In genomic region chr3:138528265-138528664, GRCm38 (mm10) we compare ENCODE assay signal across 8 mouse cellular contexts. TPM values are rescaled to one million over a fixed set of nuclear protein-coding genes. Genes with fewer than 3 reads are reported as not detected.
A peak's percentile ranks its signal among the peaks of the same experiment; 100 is the strongest.
DNase-seq lines count a peak whose midpoint lies in the region; ATAC-seq and TF ChIP-seq lines count a peak whose summit lies in the region.

No protein-coding gene starts in this region.

- H3K4me3 ChIP-seq in kidney, postnatal 0 days (replicated peaks; ENCODE audit: low read depth, low read length), result peak overlapping the region; percentile 100
- peak overlapping the region; percentile 51 for H3K4me3 ChIP-seq in cortical plate, adult 2 months (ENCODE audit: insufficient read depth, low read length)
- H3K4me3 ChIP-seq in hindbrain, postnatal 0 days (ENCODE audit: low read length), result peak overlapping the region; percentile 95
- H3K4me3 ChIP-seq in myocyte, result peak overlapping the region; percentile 33

- H3K36me3 ChIP-seq in kidney, postnatal 0 days (ENCODE audit: insufficient read depth, low read length), result no peaks in the 10 kb centered on the region
- H3K36me3 ChIP-seq in hindbrain, postnatal 0 days (ENCODE audit: insufficient read depth, low read length), result no peaks in the 10 kb centered on the region
- H3K36me3 ChIP-seq in myocyte (ENCODE audit: control insufficient read depth, insufficient read depth), result no peaks in the 10 kb centered on the region

- H3K4me1 ChIP-seq in kidney, postnatal 0 days (replicated peaks; ENCODE audit: insufficient read depth, low read length), result 0 out of 2 replicates have a peak, but pooled peaks cover 18% of the 10 kb centered on the region
- H3K4me1 ChIP-seq in cortical plate, adult 2 months (ENCODE audit: control insufficient read depth, insufficient read depth, low read length), result peaks cover 6% of the 10 kb centered on the region; the same call in 1 of the 2 replicates
- H3K4me1 ChIP-seq in hindbrain, postnatal 0 days (ENCODE audit: insufficient read depth, low read length), result peaks cover 8% of the 10 kb centered on the region; the same call in 1 of the 2 replicates

- ATAC-seq in kidney, postnatal 0 days (replicated peaks; ENCODE audit: low FRiP score, low read depth), result no peak
- no peak for ATAC-seq in hindbrain, postnatal 0 days
- no peak for ATAC-seq in megakaryocyte-erythroid progenitor cell, adult 5-6 weeks (replicated peaks; ENCODE audit: low FRiP score, low TSS enrichment, poor library complexity, severe bottlenecking)
- no peak for ATAC-seq in frontal cortex, adult (ENCODE audit: low TSS enrichment)

- H3K9me3 ChIP-seq in kidney, postnatal 0 days (replicated peaks; ENCODE audit: low read length), result no peaks in the 10 kb centered on the region
- no peaks in the 10 kb centered on the region for H3K9me3 ChIP-seq in hindbrain, postnatal 0 days (ENCODE audit: low read length)

- WGBS in kidney, postnatal 0 days, result 2% methylated on average over 16 of the region's 16 CpGs
- 4% methylated on average over 16 of the region's 16 CpGs for WGBS in hindbrain, postnatal 0 days

- peaks cover 54% of the 10 kb centered on the region for H3K79me2 ChIP-seq in myocyte (ENCODE audit: control insufficient read depth, insufficient read depth)

- DNase-seq in kidney, postnatal 0 days (ENCODE audit: low spot score), result no peak
- no peak for DNase-seq in kidney, adult 9 months
- DNase-seq in hindbrain, postnatal 0 days (ENCODE audit: low spot score), result no peak
- no peak for DNase-seq in frontal cortex, postnatal 36 days (ENCODE audit: low spot score in 2 of 2)

- TF ChIP-seq POLR2A in cortical plate, adult 2 months (IDR thresholded peaks at IDR 0.05; ENCODE audit: extremely low read depth, insufficient read depth, low read length), result no peak
- TF ChIP-seq POLR2A in myocyte (IDR thresholded peaks at IDR 0.05; ENCODE audit: insufficient read length, low read depth), result no peak

- TF ChIP-seq CTCF in kidney, postnatal 0 days (IDR thresholded peaks at IDR 0.05; ENCODE audit: low read depth), result no peak
- TF ChIP-seq CTCF in cortical plate, adult 2 months (IDR thresholded peaks at IDR 0.05; ENCODE audit: extremely low read depth, insufficient read depth, low read length), result no peak
- no peak for TF ChIP-seq CTCF in hindbrain, postnatal 0 days (IDR thresholded peaks at IDR 0.05; ENCODE audit: low read depth)

- H3K4me2 ChIP-seq in kidney, postnatal 0 days (ENCODE audit: low read length), result peak overlapping the region; percentile 83
- peak overlapping the region; percentile 81 for H3K4me2 ChIP-seq in hindbrain, postnatal 0 days (ENCODE audit: low read depth, low read length)
- peak overlapping the region; percentile 81 for H3K4me2 ChIP-seq in myocyte (ENCODE audit: low read depth)

- peak overlapping the region; percentile 89 for H3ac ChIP-seq in myocyte (ENCODE audit: control insufficient read depth, insufficient read length)

- H3K27me3 ChIP-seq in kidney, postnatal 0 days (ENCODE audit: insufficient read depth, low read length), result no peaks in the 10 kb centered on the region
- no peaks in the 10 kb centered on the region for H3K27me3 ChIP-seq in hindbrain, postnatal 0 days (ENCODE audit: insufficient read depth, low read length)
- H3K27me3 ChIP-seq in myocyte (ENCODE audit: control insufficient read depth, insufficient read depth, insufficient read length), result no peaks in the 10 kb centered on the region

- no peak overlapping the region for H3K27ac ChIP-seq in kidney, postnatal 0 days
- H3K27ac ChIP-seq in cortical plate, adult 2 months (ENCODE audit: insufficient read depth, low read length), result 0 out of 2 replicates have a peak overlapping the region, but pooled peaks have one; percentile 70
- peak overlapping the region; percentile 96; the same call in 1 of the 2 replicates for H3K27ac ChIP-seq in hindbrain, postnatal 0 days

- H3K9ac ChIP-seq in kidney, postnatal 0 days (ENCODE audit: low read depth, low read length), result peak overlapping the region; percentile 96
- H3K9ac ChIP-seq in hindbrain, postnatal 0 days (replicated peaks; ENCODE audit: low read length), result peak overlapping the region; percentile 96

TF ChIP-seq in myocyte, 11 proteins besides CTCF, POLR2A, EP300 and RAD21:
- TF ChIP-seq MYOD1 (IDR thresholded peaks at IDR 0.05; ENCODE audit: control insufficient read depth in 1 of 3, insufficient read length in 2 of 3, low read depth in 2 of 3), result no peak
- TF ChIP-seq SRF (IDR thresholded peaks at IDR 0.05; ENCODE audit: control insufficient read depth, insufficient read length, low read depth), result no peak
- TF ChIP-seq MYOG (IDR thresholded peaks at IDR 0.05; ENCODE audit: control insufficient read depth in 1 of 3, insufficient read depth in 1 of 3, insufficient read length in 2 of 3, low read depth in 2 of 3), result no peak
- no peak for TF ChIP-seq E2F4 (IDR thresholded peaks at IDR 0.05; ENCODE audit: insufficient read depth)
- no peak for TF ChIP-seq POLR2AphosphoS2 (IDR thresholded peaks at IDR 0.05; ENCODE audit: insufficient read length, low read depth)
- TF ChIP-seq USF1 (IDR thresholded peaks at IDR 0.05; ENCODE audit: low read depth), result no peak
- TF ChIP-seq MAX (IDR thresholded peaks at IDR 0.05; ENCODE audit: low read depth), result no peak
- no peak for TF ChIP-seq CEBPB (IDR thresholded peaks at IDR 0.05; ENCODE audit: insufficient read depth, poor library complexity, severe bottlenecking)
- no peak for TF ChIP-seq REST (IDR thresholded peaks at IDR 0.05; ENCODE audit: insufficient read depth, insufficient read length)
- no peak for TF ChIP-seq TCF3 (IDR thresholded peaks at IDR 0.05; ENCODE audit: insufficient read length, low read depth)
- TF ChIP-seq TCF12 (IDR thresholded peaks at IDR 0.05; ENCODE audit: insufficient read depth, poor library complexity, severe bottlenecking), result no peak

RNA-seq across cellular contexts. Expression of gene Eif4e, which starts 2.3 kb away (rescaled TPM):
- polyA plus RNA-seq in kidney, postnatal 0 days (2015; fragmentation: Nextera tagmentation; extraction: Ambion mirVana), result 240 and 259 TPM in 2 replicates
- 146 and 158 TPM in 2 replicates for polyA plus RNA-seq in cortical plate, adult 2 months (2012; rRNA removed)
- total RNA-seq in hindbrain, postnatal 0 days (2014; rRNA removed), result 54.2 and 94.0 TPM in 2 replicates
- polyA plus RNA-seq in hindbrain, postnatal 0 days (2015; fragmentation: Nextera tagmentation; extraction: Ambion mirVana), result 259 and 290 TPM in 2 replicates
- 136 TPM for polyA plus RNA-seq in myocyte (2012; fragmentation: generic; extraction: Trizol)
- 208 and 348 TPM in 2 replicates for total RNA-seq in megakaryocyte-erythroid progenitor cell, adult 5-6 weeks (2014; fragmentation: Nextera tagmentation)
- total RNA-seq in megakaryocyte-erythroid progenitor cell, adult 5-6 weeks (2017), result 215 and 277 TPM in 2 replicates

RNA-seq across cellular contexts. Expression of gene Metap1, which starts 39.0 kb away (rescaled TPM):
- 40.2 and 41.4 TPM in 2 replicates for polyA plus RNA-seq in kidney, postnatal 0 days (2015; fragmentation: Nextera tagmentation; extraction: Ambion mirVana)
- polyA plus RNA-seq in cortical plate, adult 2 months (2012; rRNA removed), result 43.0 and 43.7 TPM in 2 replicates
- total RNA-seq in hindbrain, postnatal 0 days (2014; rRNA removed), result 46.3 and 55.0 TPM in 2 replicates
- 40.6 and 43.6 TPM in 2 replicates for polyA plus RNA-seq in hindbrain, postnatal 0 days (2015; fragmentation: Nextera tagmentation; extraction: Ambion mirVana)
- 29.0 TPM for polyA plus RNA-seq in myocyte (2012; fragmentation: generic; extraction: Trizol)
- total RNA-seq in megakaryocyte-erythroid progenitor cell, adult 5-6 weeks (2014; fragmentation: Nextera tagmentation), result 65.1 and 68.0 TPM in 2 replicates
- 79.2 and 80.2 TPM in 2 replicates for total RNA-seq in megakaryocyte-erythroid progenitor cell, adult 5-6 weeks (2017)

Comparison
In these comparisons a context has a peak if more than half of its experiments do, and no peak if none do; other contexts are left out.
1. H3K4me3 ChIP-seq: peak in every context shown above with its lines; median percentile 100 in kidney, postnatal 0 days; 95 in hindbrain, postnatal 0 days; 51 in cortical plate, adult 2 months; 33 in myocyte.